Comparison of ENCODE assay signal across 19 mouse cellular contexts in genomic region chr17:85168761-85169160, GRCm38 (mm10).
DNase-seq lines count a peak whose midpoint lies in the region; ATAC-seq lines count a peak whose summit lies in the region.
"Had no signal": no experiment of that assay in that cellular context is flagged by ENCODE, and none has a peak within 500 bp of the region (broad histone marks: within the 10 kb centered on the region; RNA-seq: fewer than 3 reads in every experiment).

No protein-coding gene starts in this region.

- intact Hi-C loops in heart, postnatal 14 days (cut with DNase I) = no loop called here

- H3K4me2 ChIP-seq in midbrain, embryonic 11.5 days = no peak overlapping the region

- no peak overlapping the region for H3K27ac ChIP-seq in midbrain, embryonic 11.5 days (ENCODE audit: low read depth, low read length)
- no peak overlapping the region for H3K27ac ChIP-seq in midbrain, embryonic 10.5 days (replicated peaks)

- no peaks in the 10 kb centered on the region for H3K27me3 ChIP-seq in midbrain, embryonic 11.5 days (ENCODE audit: control insufficient read depth, insufficient read depth, low read length)
- no peaks in the 10 kb centered on the region for H3K27me3 ChIP-seq in midbrain, embryonic 10.5 days (ENCODE audit: low read depth, poor library complexity, severe bottlenecking)
- H3K27me3 ChIP-seq: CH12.LX, Patski had no signal

- peak; percentile 76 for DNase-seq in heart, adult 11 months
- no peak for DNase-seq in heart, postnatal 14 days
- peak; percentile 75 for DNase-seq in midbrain, embryonic 11.5 days (ENCODE audit: low spot score, missing footprints)
- no peak for DNase-seq in midbrain, embryonic 10.5 days (ENCODE audit: low spot score)
- DNase-seq: adrenal gland, adult 2 months; adrenal gland, adult 8-10 months; adrenal gland, postnatal 10 days; adrenal gland, postnatal 14 days; adrenal gland, postnatal 25 days; adrenal gland, postnatal 36 days; B cell, adult 2 months; cerebellum, adult 11 months; cerebellum, adult 11-12 months; cerebellum, adult 18-20 months had no signal

- peaks cover 6% of the 10 kb centered on the region; the same call in 1 of the 2 replicates for H3K4me1 ChIP-seq in midbrain, embryonic 11.5 days (ENCODE audit: control insufficient read depth, insufficient read depth, low read length)
- peaks cover 21% of the 10 kb centered on the region for H3K4me1 ChIP-seq in midbrain, embryonic 10.5 days

- no peaks in the 10 kb centered on the region for H3K36me3 ChIP-seq in midbrain, embryonic 11.5 days (ENCODE audit: control insufficient read depth, insufficient read depth, low read length)
- no peaks in the 10 kb centered on the region for H3K36me3 ChIP-seq in midbrain, embryonic 10.5 days
- H3K36me3 ChIP-seq: G1E had no signal

- H3K4me3 ChIP-seq in midbrain, embryonic 11.5 days (ENCODE audit: low read depth, low read length) = no peak overlapping the region
- H3K4me3 ChIP-seq in midbrain, embryonic 10.5 days = no peak overlapping the region

- H3K9ac ChIP-seq in midbrain, embryonic 11.5 days (ENCODE audit: low read length) = no peak overlapping the region

- H3K9me3 ChIP-seq in midbrain, embryonic 11.5 days (ENCODE audit: control insufficient read depth, low read length) = no peaks in the 10 kb centered on the region
- no peaks in the 10 kb centered on the region for H3K9me3 ChIP-seq in midbrain, embryonic 10.5 days (replicated peaks)
- H3K9me3 ChIP-seq: G1E had no signal

- ATAC-seq in midbrain, embryonic 11.5 days (ENCODE audit: low FRiP score) = no peak
- ATAC-seq: activated CD4-positive, CD25-positive, alpha-beta regulatory T cell, adult 4 months; CD4-positive, CD25-positive, alpha-beta regulatory T cell, adult 4 months; Patski had no signal

- WGBS in midbrain, embryonic 11.5 days = 86% methylated on average over 2 of the region's 2 CpGs
- 94% methylated on average over 2 of the region's 2 CpGs for WGBS in midbrain, embryonic 10.5 days

Comparison
In these comparisons a context has a peak if more than half of its experiments do, and no peak if none do; other contexts are left out.
1. DNase-seq: peak in heart, adult 11 months (single experiment) and midbrain, embryonic 11.5 days (single experiment); none in heart, postnatal 14 days (0 of 2) and midbrain, embryonic 10.5 days (single experiment).